Mouse (Mus musculus) G1E (cell line): Measurements from ENCODE around the gene Glmn.

Experiments used
- CTCF ChIP-seq: IDR thresholded peaks from 2 replicates; pipeline ENCODE4 v1.5.1; 2012; ENCODE audit warnings: low read depth, low read length, inconsistent platforms, mixed read lengths
- GATA1 ChIP-seq: IDR thresholded peaks from 2 replicates; pipeline ENCODE4 v1.6.1; 2012; ENCODE audit warnings: borderline replicate concordance, low read length, inconsistent platforms, mixed read lengths
- GATA2 ChIP-seq: IDR thresholded peaks from 2 replicates; pipeline ENCODE4 v1.6.1; 2012; ENCODE audit warnings: low read depth, low read length, inconsistent platforms, borderline replicate concordance
- POLR2AphosphoS5 ChIP-seq: IDR thresholded peaks from 2 replicates; pipeline ENCODE4 v1.6.1; 2012; ENCODE audit warnings: low read depth, low read length, inconsistent platforms; ENCODE audit not compliant: insufficient replicate concordance
- TAL1 ChIP-seq: conservative IDR thresholded peaks from 2 replicates; pipeline ENCODE4 v1.6.1; 2012; ENCODE audit warnings: low read depth, low read length, inconsistent platforms, mixed read lengths

GRCm38 (mm10) chr5:107621327-107621726, 23.6 kb upstream of the Glmn start:
- TF ChIP-seq GATA1 (no peak), CTCF (no peak), TAL1 (no peak), POLR2AphosphoS5 (no peak), GATA2 (no peak)
